Comparison of ENCODE assay signal across 8 mouse cellular contexts in the genomic region with DNA sequence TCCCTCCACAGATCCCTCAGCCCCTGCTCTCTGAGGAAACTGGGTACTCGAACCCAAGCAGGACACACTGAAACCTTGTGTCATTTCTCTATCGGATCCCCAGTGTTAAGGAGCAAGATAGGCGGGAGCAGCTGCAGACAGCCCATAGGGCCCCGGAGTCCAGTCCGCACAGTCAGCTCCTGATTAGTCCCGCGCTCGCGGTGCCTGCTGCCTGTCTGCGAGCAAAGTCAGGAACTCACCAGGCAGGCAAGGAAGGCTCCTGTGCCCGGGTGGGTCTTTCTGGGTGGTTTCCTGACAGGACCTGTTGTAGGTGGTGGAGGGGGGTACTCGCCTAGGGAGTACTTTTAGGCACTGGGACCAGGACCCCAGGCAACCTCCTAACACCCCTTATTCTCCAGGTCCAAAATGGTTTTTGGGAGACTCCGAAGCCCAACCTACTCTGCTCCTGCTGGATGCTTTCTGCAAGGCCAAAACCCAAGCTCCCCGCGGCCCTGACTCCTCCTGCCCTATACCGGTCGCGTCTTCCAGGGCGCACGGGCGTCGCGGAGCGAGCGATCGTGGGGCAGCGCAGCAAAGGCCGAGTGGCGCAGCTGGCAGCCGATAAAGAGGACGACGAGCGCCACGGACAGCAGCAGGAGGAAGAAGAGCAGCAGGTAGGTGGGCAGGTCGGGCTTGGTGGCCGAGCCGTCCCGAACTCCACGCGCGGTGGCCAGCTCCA. TPM values are rescaled to one million over a fixed set of nuclear protein-coding genes. Genes with fewer than 3 reads are reported as not detected.
DNase-seq lines count a peak whose midpoint lies in the region; ATAC-seq and TF ChIP-seq lines count a peak whose summit lies in the region.

No protein-coding gene starts in this region.

- TF ChIP-seq POLR2A in thymus, adult 2 months (IDR thresholded peaks at IDR 0.05; ENCODE audit: control insufficient read depth, extremely low read depth, insufficient read depth, low read length, poor library complexity), result no peak

- H3K36me3 ChIP-seq in thymus, adult 2 months (ENCODE audit: control insufficient read depth, insufficient read depth, low read length), result no peaks in the 10 kb centered on the region
- no peaks in the 10 kb centered on the region for H3K36me3 ChIP-seq in limb, embryonic 11.5 days (ENCODE audit: control insufficient read depth, insufficient read depth, low read length)
- no peaks in the 10 kb centered on the region for H3K36me3 ChIP-seq in stomach, embryonic 14.5 days (ENCODE audit: control insufficient read depth, insufficient read depth, low read length)

- peak overlapping the region; percentile 49 for H3K9ac ChIP-seq in limb, embryonic 11.5 days (ENCODE audit: low read length)
- peak overlapping the region; percentile 57 for H3K9ac ChIP-seq in stomach, embryonic 14.5 days (replicated peaks; ENCODE audit: low read depth, low read length)

- peaks cover 18% of the 10 kb centered on the region for H3K27me3 ChIP-seq in thymus, adult 2 months (ENCODE audit: control insufficient read depth, insufficient read depth, low read length)
- H3K27me3 ChIP-seq in limb, embryonic 11.5 days (ENCODE audit: control insufficient read depth, insufficient read depth, low read length), result peaks cover 37% of the 10 kb centered on the region
- peaks cover 12% of the 10 kb centered on the region; the same call in 1 of the 2 replicates for H3K27me3 ChIP-seq in stomach, embryonic 14.5 days (ENCODE audit: control insufficient read depth, insufficient read depth, low read length)

- peak overlapping the region; percentile 11; the same call in 1 of the 2 replicates for H3K4me3 ChIP-seq in thymus, adult 2 months (ENCODE audit: control insufficient read depth, insufficient read depth, low read length)
- peak overlapping the region; percentile 48 for H3K4me3 ChIP-seq in limb, embryonic 11.5 days (ENCODE audit: low read depth, low read length)
- H3K4me3 ChIP-seq in stomach, embryonic 14.5 days (ENCODE audit: low read depth, low read length), result peak overlapping the region; percentile 50

- TF ChIP-seq CTCF in thymus, adult 2 months (IDR thresholded peaks at IDR 0.05; ENCODE audit: borderline replicate concordance, control insufficient read depth, extremely low read depth, insufficient read depth, low read length, poor library complexity), result no peak

- DNase-seq in adrenal gland, postnatal 14 days, result peak; percentile 20
- no peak for DNase-seq in adrenal gland, postnatal 10 days
- DNase-seq in thymus, adult 2 months, result peak; percentile 28
- no peak for DNase-seq in thymus, postnatal 0 days (ENCODE audit: low spot score)
- DNase-seq in limb, embryonic 11.5 days (ENCODE audit: low spot score), result peak; percentile 74
- no peak for DNase-seq in right cerebral cortex, postnatal 4 days
- no peak for DNase-seq in left cerebral cortex, postnatal 14 days (ENCODE audit: low spot score in 2 of 2)

- intact Hi-C loops in left cerebral cortex, postnatal 14 days (cut with DNase I), result loop anchor here (10.0 kb wide), 1 partner anchor 278 kb away; no protein-coding TSS in a partner anchor

- H3K4me2 ChIP-seq in limb, embryonic 11.5 days (ENCODE audit: low read depth, severe bottlenecking), result peak overlapping the region; percentile 87
- peak overlapping the region; percentile 98 for H3K4me2 ChIP-seq in stomach, embryonic 14.5 days (replicated peaks; ENCODE audit: low read depth, low read length)

- peaks cover 35% of the 10 kb centered on the region for H3K4me1 ChIP-seq in thymus, adult 2 months (replicated peaks; ENCODE audit: control insufficient read depth, insufficient read depth, low read length)
- H3K4me1 ChIP-seq in limb, embryonic 11.5 days (ENCODE audit: control insufficient read depth, insufficient read depth, low read length), result peaks cover 11% of the 10 kb centered on the region
- H3K4me1 ChIP-seq in stomach, embryonic 14.5 days (ENCODE audit: control insufficient read depth, insufficient read depth, low read length), result peaks cover 20% of the 10 kb centered on the region; the same call in 1 of the 2 replicates

- H3K27ac ChIP-seq in thymus, adult 2 months (ENCODE audit: control insufficient read depth, insufficient read depth, low read length), result no peak overlapping the region
- H3K27ac ChIP-seq in limb, embryonic 11.5 days (replicated peaks; ENCODE audit: low read depth, low read length), result no peak overlapping the region
- H3K27ac ChIP-seq in stomach, embryonic 14.5 days (ENCODE audit: low read length), result 0 out of 2 replicates have a peak overlapping the region, but pooled peaks have one; percentile 3

- H3K9me3 ChIP-seq in limb, embryonic 11.5 days (ENCODE audit: control insufficient read depth, low read length), result no peaks in the 10 kb centered on the region
- no peaks in the 10 kb centered on the region for H3K9me3 ChIP-seq in stomach, embryonic 14.5 days (ENCODE audit: control insufficient read depth, low read depth, low read length)

- WGBS in thymus, adult 2 months, result 9% methylated on average over 41 of the region's 41 CpGs
- WGBS in limb, embryonic 11.5 days, result 1% methylated on average over 36 of the region's 41 CpGs
- WGBS in stomach, embryonic 14.5 days, result 2% methylated on average over 41 of the region's 41 CpGs

- ATAC-seq in limb, embryonic 11.5 days (ENCODE audit: insufficient number of reproducible peaks, low FRiP score, low TSS enrichment, low read depth), result no peak
- ATAC-seq in stomach, embryonic 14.5 days (ENCODE audit: insufficient number of reproducible peaks, insufficient read depth, low FRiP score, low read depth), result no peak

RNA-seq across cellular contexts. Expression of a gene that starts 1.0 kb away (rescaled TPM):
- not detected in 2 replicates for total RNA-seq in adrenal gland, postnatal 14 days (2021)
- total RNA-seq in adrenal gland, postnatal 10 days (2021), result under 1 TPM in 1 of 2 experiments, not detected in 1; 0.24 TPM
- 0.17 TPM in 1 of 2 replicates, not detected in the other for polyA plus RNA-seq in thymus, adult 2 months (2012; rRNA removed)
- 0.17 and 0.27 TPM in 2 replicates for polyA plus RNA-seq in thymus, postnatal 0 days (2015; fragmentation: Nextera tagmentation; extraction: Ambion mirVana)
- not detected in 2 replicates for polyA plus RNA-seq in limb, embryonic 11.5 days (2014; fragmentation: Nextera tagmentation; extraction: Ambion mirVana)
- 4.5 and 5.0 TPM in 2 replicates for polyA plus RNA-seq in stomach, embryonic 14.5 days (2014; fragmentation: Nextera tagmentation; extraction: Ambion mirVana)
- 10 to 100 TPM; 13.7 to 16.2 TPM for total RNA-seq in left cerebral cortex, postnatal 14 days (2021)

RNA-seq across cellular contexts. Expression of a gene that starts 49.8 kb away (rescaled TPM):
- total RNA-seq in adrenal gland, postnatal 14 days (2021), result 50.9 and 61.1 TPM in 2 replicates
- 10 to 100 TPM; 51.6 to 59.0 TPM for total RNA-seq in adrenal gland, postnatal 10 days (2021)
- polyA plus RNA-seq in thymus, adult 2 months (2012; rRNA removed), result 42.1 and 45.6 TPM in 2 replicates
- polyA plus RNA-seq in thymus, postnatal 0 days (2015; fragmentation: Nextera tagmentation; extraction: Ambion mirVana), result 13.1 and 13.7 TPM in 2 replicates
- polyA plus RNA-seq in limb, embryonic 11.5 days (2014; fragmentation: Nextera tagmentation; extraction: Ambion mirVana), result 67.3 and 71.1 TPM in 2 replicates
- polyA plus RNA-seq in stomach, embryonic 14.5 days (2014; fragmentation: Nextera tagmentation; extraction: Ambion mirVana), result 51.1 and 52.7 TPM in 2 replicates
- total RNA-seq in left cerebral cortex, postnatal 14 days (2021), result 10 to 100 TPM; 21.3 to 21.5 TPM

Comparison
In these comparisons a context has a peak if more than half of its experiments do, and no peak if none do; other contexts are left out.
1. DNase-seq: peak in adrenal gland, postnatal 14 days (single experiment), thymus, adult 2 months (single experiment) and limb, embryonic 11.5 days (single experiment); none in adrenal gland, postnatal 10 days (single experiment), thymus, postnatal 0 days (single experiment), right cerebral cortex, postnatal 4 days (single experiment) and left cerebral cortex, postnatal 14 days (0 of 2).
2. Peak in every context shown above with its lines, with median percentiles within 50 percentile points of each other: H3K4me3 ChIP-seq.